Mouse (Mus musculus) heart, postnatal 14 days (tissue): ENCODE data around the gene Timm8a2. TPM values are rescaled to one million over a fixed set of nuclear protein-coding genes. Genes with fewer than 3 reads are reported as not detected.
A peak's percentile ranks its signal among the peaks of the same experiment; 100 is the strongest.

ENCODE experiments used
- DNase-seq, 2 experiments: peaks; one replicate each; pipeline ENCODE4 v3.0.0; 2021 to 2022
- intact Hi-C: fragments of 180-260 bp; cut with DNase I; formaldehyde crosslinking; loops from one replicate; pipeline ENCODE4 v1.15.1; 2025
- total RNA-seq, 2 experiments: library from RNA; stranded (reverse); gene quantifications; 2 replicates each; pipeline ENCODE4 v1.2.3; 2021

Timm8a2 gene
- total RNA-seq, 2 experiments from 2014 or later: not detected

DNA sequence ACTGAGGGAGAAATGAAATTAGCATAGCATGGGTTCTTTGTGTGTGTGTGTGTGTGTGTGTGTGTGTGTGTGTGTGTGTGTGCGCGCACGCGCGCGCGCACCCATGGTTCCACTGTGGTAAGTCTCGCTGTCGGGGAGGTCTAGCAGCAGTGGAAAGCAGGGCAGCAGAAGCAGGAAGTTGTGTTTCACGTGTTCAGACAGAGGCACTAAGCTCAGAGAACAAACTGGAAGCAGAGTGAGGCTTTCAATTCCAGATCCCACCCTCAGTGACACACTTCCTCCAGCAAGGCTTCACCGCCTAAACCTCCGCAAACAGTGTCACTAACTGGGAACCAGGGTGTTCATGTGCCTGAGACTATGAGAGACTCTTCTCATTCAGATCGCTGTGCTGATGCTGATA is 25.0 kb upstream of the Timm8a2 start:
- peak; percentile 13 to 18 for DNase-seq
- intact Hi-C loops: no loop called here

DNA sequence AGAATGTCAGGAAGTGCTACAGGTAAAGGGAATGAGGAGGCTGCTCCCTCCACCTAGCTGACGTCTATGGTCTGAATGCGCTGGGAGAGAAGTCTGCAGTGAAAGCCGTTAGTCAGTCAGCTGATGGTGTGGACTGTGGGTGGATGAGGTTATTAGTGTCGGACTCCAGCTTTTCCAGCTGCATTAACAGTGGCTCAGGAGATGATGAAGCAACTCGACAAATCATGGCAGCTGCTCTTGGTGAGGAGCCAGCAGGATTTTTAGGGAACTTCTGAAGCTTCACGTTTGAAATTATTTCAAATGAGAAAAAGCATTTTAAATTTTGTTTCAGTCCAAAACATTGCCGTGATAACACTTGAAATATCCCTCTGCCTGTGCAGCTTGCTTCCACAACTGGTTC is 24.2 kb upstream of the Timm8a2 start:
- intact Hi-C loops: no loop called here
- peak; percentile 33 to 51 for DNase-seq

DNA sequence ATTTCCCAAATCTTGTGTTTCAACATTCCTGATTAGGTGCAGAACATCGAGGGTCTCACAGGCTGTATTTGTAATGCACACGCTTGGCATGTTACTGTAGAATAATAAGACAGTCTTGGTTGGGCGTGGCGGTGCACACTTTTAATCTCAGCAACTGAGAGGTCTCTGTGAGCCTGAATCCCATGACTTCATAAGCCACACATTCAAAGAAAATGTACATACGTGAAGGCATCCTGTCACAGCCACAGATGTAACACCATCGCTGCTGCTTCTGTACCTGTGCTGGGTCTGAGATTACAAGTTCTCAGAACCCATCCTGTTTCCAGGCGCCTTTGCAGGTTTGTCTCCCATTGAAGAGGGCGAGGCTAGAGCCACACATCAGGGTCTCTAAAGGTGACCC is 22.7 kb upstream of the Timm8a2 start:
- intact Hi-C loops: no loop called here

DNA sequence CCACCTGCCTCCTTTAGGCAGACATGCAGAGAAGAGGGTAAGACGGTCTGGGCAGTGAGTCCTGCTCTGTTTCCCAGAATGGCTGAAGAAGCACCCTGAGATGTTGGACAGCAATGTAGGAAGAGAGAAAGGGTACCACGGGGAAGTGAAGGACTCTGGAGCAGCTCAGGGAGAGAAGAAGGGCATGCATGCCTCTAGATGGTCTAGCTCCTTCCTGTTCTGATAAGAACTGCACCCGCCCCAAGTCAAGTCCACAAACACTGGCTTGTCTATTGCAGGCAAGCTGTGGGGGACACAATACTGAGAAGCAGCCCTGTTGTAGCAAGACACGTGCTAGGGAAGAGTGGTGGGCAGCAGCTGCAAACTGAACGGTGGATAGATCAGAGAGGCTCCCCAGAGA is 22.3 kb upstream of the Timm8a2 start:
- intact Hi-C loops: no loop called here
- DNase-seq: no peak

More for the DNA sequence above, 22.7 kb upstream of the Timm8a2 start:
- DNase-seq: no peak

DNA sequence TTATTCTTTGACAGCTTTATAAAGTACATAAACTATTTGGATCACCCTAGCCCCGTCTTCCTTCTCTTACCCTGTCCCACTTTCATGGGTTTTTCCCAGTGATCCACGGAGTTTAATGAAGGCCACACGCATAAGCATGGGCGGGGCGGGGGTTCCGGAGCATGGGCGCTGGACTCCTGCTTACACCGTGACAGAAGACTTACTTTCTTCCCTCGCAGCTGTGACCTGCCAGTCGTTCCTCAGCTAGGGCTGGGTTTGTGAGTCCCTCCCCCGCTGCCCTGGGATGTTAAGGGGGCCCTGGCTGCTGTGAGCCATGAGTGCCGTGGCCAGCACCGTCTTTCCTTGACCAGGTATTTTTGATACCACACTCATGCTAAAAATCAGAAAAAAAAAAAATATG is 21.7 kb upstream of the Timm8a2 start:
- intact Hi-C loops: no loop called here
- no peak for DNase-seq

DNA sequence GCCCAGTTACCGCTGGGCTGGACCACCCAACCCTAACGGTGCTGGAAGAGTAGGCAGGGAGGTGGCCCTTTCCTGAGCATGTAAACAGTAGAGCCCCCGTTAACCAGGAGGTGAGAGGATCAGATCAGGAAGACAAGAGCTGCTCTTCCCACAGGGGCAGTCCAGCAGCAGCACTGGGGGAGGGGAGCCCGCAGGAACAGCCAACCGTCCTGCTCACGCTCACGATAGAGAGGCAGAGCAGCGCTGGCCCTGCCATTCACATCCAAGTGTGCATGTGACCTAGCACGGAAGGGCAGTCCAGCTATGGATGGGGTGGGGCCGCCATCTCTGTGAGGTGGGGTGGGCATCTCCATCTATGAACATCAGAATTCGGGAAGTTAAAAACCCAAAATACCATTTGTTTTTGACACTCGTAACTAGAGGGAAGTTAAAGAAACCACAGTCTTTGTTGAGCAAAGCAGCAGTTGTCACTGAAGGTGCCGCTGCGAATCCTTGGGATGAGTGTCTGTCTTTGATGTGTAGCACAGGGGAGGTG is 21.0 kb upstream of the Timm8a2 start:
- peak; percentile 27 to 31 for DNase-seq
- intact Hi-C loops: no loop called here

DNA sequence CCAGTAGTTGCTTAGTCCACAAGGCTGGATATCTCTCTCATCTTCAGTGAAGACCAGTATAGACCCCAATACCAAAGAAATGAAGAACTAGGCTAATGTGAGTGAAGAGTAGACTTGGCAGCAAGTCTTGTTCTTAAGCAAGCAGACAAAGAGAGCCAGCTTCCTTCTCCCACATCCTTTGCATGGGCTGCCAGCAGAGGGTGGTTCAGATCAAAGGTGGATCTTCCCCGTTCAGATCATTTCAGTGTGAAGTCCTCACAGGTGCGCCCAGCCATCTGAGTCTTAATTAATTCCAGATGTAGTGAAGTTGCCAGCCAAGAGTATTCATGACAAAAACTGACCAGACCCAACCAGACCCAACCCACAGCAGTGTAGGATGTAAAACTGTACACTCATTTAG is 16.5 kb upstream of the Timm8a2 start:
- no peak for DNase-seq
- intact Hi-C loops: no loop called here

DNA sequence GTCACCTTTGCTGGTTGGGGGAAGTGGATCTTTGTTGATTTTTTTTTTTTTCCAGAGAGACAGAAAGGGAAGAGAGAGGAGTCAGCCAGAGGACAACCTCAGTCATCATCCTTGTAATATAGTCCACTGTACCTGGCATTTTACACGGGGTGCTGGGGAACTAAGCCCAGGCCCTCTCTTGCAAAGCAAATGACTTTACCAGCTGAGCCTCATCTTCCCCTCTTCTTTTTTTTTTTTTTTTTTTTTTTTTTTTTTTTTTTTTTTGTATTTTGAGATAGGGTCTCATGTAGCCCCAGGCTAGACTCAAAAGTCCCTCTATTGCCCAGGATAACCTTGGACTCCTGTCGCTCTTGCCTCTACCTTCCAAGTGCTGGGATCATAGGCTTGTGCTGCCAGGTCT is 15.1 kb upstream of the Timm8a2 start:
- DNase-seq: no peak
- intact Hi-C loops: no loop called here

DNA sequence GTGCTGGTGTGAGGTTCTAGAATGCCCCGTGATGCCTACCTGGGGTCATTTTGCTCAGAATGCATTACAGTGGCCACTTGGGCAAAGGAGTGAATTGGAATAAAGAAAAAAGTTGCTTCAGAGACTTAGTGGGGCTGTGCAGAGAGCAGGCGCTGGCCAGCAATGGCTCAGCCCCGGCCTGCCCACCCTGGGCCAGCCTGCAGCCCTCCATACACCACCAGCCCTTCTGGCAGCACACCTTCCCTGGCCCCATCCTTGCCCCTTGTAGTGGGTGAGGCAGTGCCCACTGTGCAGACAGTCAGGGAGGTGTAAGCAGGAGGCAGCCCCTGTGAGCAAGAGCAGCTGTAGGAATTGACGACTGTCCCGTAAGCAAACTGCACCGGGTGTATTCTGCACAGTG is 13.9 kb upstream of the Timm8a2 start:
- intact Hi-C loops: no loop called here
- DNase-seq: no peak

DNA sequence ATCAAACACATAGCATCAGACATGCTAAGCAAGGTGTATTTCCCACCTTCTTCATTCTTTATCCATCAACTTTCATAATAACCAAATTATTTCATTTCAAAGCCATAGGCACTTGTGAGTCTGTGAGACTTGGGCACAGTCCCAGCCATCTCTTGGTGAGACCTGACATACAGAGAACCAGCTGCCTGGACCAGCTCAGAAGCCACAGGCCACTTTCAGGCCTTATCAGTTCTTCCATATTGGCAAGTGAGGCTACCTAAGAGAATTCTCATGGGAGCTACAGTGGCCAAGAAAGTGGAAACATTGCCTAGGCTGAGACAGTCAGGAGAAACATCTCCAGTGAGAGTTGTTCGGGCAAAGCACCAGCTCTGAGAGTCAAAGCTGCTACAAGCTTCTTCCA is 11.4 kb upstream of the Timm8a2 start:
- no peak for DNase-seq
- intact Hi-C loops: no loop called here

DNA sequence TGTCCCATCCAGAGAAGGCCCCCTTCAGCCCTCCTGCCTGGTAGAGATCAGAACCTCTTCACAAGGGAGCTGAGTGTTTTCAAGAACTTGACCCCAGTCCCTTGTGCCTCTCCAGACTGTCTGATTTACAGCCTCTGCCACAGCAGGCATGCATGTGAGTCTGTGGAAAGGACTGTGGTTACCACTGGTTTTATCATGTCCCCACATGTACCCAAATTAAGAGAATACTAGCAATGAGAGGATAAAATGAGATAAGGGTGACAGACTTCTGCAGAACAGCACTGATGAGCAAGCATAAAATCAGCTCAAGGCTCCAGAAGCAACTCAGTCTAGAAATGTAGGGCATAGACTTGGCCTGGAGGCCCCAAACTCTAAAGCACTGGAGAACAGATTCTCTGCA is 10.5 kb upstream of the Timm8a2 start:
- intact Hi-C loops: no loop called here
- DNase-seq: no peak

DNA sequence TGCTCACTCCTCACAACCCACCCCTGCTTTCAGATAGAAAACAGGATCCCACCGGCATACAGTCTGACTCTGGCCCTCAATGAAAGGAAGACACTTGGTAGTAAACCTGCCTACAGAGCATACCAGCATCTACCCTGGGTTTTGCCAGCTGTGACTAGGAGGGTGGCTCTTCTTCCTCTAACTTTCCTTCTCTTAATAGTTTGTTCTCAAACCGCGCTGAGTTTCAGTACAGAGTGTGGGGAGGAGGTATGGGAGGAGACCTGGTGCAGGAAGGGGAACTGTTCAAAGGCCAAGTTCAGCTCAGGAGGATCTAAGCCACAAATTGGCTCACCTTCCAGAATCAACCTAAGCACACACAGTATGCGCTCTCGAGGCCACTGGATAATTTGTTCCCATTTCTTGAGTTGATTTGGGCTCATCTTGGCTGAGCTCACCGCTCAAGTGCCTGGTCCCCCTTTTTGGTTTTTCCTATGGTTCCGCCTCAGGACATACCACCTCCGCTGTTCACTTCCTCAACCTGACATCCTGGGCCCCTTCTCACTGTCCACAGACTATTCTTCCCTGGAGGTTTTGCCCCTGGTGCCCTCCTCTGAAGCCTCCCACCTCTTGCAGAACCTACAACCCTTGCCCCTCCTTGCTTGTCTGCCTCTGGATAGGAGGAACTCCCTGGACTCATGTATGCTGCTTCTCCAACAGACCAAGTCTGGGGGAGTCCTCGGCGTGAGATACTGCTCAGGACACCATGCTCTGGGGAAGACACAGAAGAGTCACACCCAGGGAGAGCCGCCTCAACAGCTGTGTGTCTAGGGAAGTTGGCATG is 5.3 kb upstream of the Timm8a2 start:
- DNase-seq: no peak
- intact Hi-C loops: no loop called here

DNA sequence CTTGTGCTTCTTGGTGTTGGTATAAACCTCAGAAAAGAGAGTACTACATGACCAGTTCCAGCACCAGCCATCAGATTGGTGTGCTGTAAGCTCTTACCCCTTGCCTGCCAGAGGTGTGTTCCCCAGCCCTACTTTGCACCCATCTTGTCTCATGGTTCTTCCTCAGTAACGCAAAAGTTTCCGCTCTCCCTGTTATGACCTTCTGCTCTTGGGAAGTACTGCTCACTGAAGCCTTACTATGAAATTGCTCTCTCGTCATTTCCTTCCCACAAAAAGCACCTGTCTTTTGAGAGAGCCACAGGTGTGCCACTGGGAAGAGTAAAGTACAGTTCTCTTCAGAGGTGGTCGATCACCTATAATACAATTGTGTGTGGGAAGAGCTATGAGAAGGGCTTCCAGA is 4.6 kb upstream of the Timm8a2 start:
- intact Hi-C loops: no loop called here
- DNase-seq: no peak

DNA sequence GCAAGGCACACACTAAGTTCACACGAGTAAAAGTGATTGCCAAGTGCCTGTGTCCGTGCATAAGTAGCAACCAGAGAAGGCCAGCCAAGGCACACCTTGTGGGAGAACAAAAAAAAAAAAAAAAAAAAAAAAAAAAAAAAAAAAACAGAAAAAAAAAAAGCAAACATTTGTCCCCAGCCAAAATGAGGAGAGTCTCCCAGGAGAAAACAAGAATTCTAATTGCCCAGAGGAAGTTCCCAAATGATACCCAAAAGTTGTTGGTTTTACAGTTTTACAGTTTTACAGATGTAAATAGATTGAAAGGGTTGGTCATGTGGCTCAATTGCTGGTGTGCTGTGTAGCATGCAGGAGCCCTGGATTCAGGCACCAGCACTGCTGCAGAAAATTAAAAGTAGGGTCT is 2.4 kb upstream of the Timm8a2 start:
- intact Hi-C loops: no loop called here
- no peak for DNase-seq

DNA sequence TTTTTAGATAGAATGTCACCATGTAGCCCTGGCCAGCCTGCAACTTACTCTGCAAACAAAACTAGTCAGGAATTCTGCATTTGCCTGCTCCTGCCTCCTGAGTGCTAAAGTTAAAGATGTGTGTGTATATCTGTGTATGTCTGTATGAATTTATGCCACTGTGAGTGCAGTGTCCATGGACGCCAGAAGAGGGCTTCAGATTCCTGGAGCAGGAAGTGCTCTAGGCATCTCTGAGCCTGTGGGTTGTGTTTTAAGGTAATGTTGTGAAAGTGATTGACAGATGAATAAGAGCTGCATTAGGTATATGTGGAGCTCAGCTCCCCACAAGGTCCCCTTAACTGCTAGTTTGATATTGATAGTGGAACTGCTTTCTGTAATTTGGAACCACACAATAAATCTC is 707 bp downstream of the Timm8a2 start:
- no peak for DNase-seq
- intact Hi-C loops: no loop called here

DNA sequence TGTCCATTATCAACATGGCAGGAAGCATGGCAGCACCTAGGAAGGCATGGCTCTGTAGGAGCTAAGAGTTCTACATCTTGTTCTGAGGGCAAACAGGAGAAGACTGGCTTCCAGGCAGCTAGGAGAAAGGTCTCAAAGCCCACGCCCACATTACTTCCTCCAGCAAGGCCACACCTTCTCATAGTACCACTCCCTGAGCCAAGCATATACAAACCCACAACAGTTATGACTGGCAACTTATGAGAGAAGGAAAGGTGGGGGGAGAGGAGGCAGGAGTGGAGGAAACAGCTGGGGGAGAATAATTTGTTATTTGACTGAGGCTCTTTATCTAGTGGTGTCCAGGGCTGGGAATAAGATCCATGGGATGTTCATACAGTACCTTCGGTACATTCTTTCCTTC is 1.4 kb downstream of the Timm8a2 start:
- DNase-seq: no peak
- intact Hi-C loops: no loop called here

DNA sequence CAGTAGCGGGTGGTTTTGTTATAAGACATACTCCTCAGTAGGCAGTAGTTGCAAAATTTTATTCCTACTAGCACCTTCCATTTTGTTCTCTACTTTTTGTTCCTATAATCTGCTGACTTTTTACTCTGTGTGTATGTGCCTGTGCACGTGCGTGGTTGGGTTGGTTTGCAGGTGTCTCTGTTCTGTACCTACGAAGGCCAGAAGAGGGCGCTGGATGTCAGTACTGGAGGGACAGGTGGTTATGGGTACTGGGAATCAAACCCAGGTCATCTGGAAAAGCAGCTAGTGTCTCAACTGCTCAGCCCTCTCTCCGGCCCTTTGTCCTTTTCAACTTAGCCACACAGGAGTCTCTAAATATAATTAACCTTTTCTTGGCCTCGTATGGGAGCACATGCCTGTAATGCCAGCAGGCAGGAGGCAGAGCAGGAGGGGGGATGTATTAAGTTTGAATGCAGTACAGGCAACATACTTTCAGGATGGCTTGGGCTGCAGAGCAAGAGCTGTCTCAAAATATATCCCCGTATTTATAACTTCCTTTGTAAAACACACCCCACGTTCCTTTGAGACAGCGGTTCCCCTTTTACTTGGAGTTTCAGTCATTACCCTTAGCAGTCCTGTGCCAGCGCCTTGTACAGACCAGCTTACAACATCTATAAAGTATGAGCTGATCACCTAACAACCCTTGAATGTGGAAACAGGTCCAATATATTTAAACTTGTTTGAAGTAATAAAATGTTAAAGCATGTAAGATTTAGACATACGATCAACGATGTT is 4.6 kb downstream of the Timm8a2 start:
- intact Hi-C loops: no loop called here
- no peak for DNase-seq

DNA sequence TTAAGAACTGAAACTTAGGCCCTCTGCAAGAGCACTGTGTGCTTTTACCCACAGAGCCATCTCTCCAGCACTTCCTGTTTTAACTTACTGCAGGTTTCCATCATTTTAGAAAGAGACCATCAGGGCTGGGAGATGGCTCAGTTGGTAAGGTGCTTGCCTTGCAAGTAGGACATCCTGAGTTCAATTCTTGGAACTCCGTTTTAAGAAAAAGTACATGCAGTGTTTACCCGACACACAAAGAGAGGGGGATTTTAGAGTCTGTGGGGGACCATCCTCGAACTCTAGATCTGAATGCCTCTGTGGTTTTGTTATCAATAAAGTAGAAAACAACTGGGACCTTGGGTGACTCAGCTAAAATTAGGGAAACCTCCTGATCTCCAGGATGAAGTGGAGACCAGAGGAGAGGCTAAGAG is 6.9 kb downstream of the Timm8a2 start:
- intact Hi-C loops: no loop called here
- DNase-seq: no peak

DNA sequence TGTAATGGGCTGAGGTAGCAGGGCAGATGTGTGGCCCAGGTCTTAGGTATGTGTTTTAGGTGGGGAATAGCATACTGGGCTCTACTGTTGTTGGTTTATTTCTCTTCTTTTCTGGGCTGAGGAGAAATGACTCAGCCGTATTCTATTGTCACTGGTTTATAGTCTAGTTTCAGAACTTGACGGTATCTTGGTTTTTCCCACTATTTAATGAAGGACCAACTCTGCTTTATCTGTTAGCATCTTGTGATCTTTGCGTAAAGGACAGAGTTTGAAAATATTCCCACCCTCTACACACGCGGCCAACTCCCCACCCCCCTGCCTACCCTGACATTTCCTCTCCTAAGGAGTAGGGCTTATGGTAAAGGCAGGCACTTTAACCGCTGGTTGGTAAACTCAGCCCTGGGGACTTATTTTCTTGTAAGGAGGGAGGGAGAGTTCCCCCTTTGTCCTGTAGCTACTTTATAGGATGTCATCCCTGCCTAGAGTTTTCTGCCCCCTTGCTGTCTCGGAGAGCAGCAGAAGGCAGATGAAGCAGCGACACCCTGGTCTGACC is 7.7 kb downstream of the Timm8a2 start:
- DNase-seq: no peak
- intact Hi-C loops: no loop called here

DNA sequence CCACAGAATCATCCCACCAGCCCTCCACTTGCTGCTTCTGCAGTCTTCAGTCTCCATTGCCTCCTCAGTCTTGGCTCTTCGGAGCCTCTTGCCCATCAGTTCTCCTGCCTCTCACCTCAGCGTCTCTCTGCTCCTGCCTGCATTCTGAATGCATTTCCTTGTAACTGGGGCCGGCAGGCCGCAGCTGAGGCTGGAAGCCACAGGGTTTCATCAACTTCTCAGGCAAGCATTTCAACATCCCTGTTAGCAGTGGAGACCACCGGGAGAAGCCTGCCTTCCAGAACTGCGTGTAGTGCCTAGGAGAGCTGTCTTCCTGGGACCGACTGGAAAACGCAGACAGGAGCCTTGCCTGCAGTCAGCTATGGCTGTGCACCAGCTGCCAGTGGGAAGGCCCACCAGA is 13.3 kb downstream of the Timm8a2 start:
- intact Hi-C loops: no loop called here
- DNase-seq: no peak

DNA sequence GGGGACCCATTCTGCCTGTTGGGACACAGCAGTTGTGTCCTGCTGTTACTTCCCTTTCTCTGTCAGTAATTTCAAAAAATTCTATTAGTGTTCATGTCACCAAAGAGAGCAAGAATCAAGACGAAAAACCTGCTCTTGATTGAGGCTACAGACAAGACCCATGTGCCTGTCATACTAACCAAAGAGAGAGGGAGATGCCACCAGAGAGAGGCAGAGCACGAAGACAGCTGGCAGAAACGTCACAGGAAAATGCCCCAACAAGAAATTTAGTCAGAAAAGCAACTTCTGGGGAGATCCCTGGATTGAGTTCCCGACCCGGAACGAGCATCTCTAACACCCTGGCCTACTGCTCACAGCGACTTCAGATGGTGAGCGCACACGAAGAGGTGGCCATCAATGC is 14.3 kb downstream of the Timm8a2 start:
- no peak for DNase-seq
- intact Hi-C loops: no loop called here
